Mouse (Mus musculus) kidney, embryonic 15.5 days (tissue): ENCODE data around the gene Spryd3. TPM values are rescaled to one million over a fixed set of nuclear protein-coding genes. Genes with fewer than 3 reads are reported as not detected.

ENCODE experiments used
- ATAC-seq: fragments of 200-750 bp; cut with Nextera tagmentation; replicated peaks from 2 replicates; pipeline ENCODE4 v1.8.0; 2017; ENCODE audit warnings: moderate TSS enrichment; ENCODE audit not compliant: low FRiP score
- H3K27ac ChIP-seq: fragments of 300-500 bp; sonication (generic); 2 replicates; pipeline ENCODE4 v1.5.1; 2015; ENCODE audit warnings: mild to moderate bottlenecking, inconsistent platforms
- H3K27me3 ChIP-seq: fragments of 300-500 bp; sonication (generic); 2 replicates; pipeline ENCODE4 v1.6.1; 2015; ENCODE audit warnings: inconsistent platforms
- H3K36me3 ChIP-seq: fragments of 300-500 bp; sonication (generic); 2 replicates; pipeline ENCODE4 v1.6.1; 2015; ENCODE audit warnings: inconsistent platforms
- H3K4me1 ChIP-seq: fragments of 300-500 bp; sonication (generic); 2 replicates; pipeline ENCODE4 v1.6.1; 2015; ENCODE audit warnings: inconsistent platforms
- H3K4me2 ChIP-seq: fragments of 300-500 bp; sonication (generic); 2 replicates; pipeline ENCODE4 v1.6.1; 2015; ENCODE audit warnings: moderate library complexity, mild to moderate bottlenecking, inconsistent platforms
- H3K4me3 ChIP-seq: fragments of 300-500 bp; sonication (generic); replicated peaks from 2 replicates; pipeline ENCODE4 v1.5.1; 2015; ENCODE audit warnings: mild to moderate bottlenecking, inconsistent platforms
- H3K9ac ChIP-seq: fragments of 300-500 bp; sonication (generic); 2 replicates; pipeline ENCODE4 v1.6.1; 2015; ENCODE audit warnings: mild to moderate bottlenecking, inconsistent platforms
- H3K9me3 ChIP-seq: fragments of 300-500 bp; sonication (generic); replicated peaks from 2 replicates; pipeline ENCODE4 v1.6.1; 2016; ENCODE audit warnings: inconsistent platforms
- WGBS: fragments of 180-500 bp; shearing (Covaris S2); methylation state at CpG from one replicate; pipeline ENCODE4 v1.1.7; 2015; ENCODE audit warnings: mixed read lengths; 5-methylcytosine and 5-hydroxymethylcytosine counted together
- polyA plus RNA-seq: library from polyadenylated mRNA; unstranded; fragments of >200 nt; fragmentation: Nextera tagmentation; extraction: Ambion mirVana; gene quantifications from 2 replicates; pipeline ENCODE4 v1.2.1, GENCODE M21; 2015

Spryd3 gene
- polyA plus RNA-seq, 1 experiment from 2014 or later, result 18.4 TPM

DNA sequence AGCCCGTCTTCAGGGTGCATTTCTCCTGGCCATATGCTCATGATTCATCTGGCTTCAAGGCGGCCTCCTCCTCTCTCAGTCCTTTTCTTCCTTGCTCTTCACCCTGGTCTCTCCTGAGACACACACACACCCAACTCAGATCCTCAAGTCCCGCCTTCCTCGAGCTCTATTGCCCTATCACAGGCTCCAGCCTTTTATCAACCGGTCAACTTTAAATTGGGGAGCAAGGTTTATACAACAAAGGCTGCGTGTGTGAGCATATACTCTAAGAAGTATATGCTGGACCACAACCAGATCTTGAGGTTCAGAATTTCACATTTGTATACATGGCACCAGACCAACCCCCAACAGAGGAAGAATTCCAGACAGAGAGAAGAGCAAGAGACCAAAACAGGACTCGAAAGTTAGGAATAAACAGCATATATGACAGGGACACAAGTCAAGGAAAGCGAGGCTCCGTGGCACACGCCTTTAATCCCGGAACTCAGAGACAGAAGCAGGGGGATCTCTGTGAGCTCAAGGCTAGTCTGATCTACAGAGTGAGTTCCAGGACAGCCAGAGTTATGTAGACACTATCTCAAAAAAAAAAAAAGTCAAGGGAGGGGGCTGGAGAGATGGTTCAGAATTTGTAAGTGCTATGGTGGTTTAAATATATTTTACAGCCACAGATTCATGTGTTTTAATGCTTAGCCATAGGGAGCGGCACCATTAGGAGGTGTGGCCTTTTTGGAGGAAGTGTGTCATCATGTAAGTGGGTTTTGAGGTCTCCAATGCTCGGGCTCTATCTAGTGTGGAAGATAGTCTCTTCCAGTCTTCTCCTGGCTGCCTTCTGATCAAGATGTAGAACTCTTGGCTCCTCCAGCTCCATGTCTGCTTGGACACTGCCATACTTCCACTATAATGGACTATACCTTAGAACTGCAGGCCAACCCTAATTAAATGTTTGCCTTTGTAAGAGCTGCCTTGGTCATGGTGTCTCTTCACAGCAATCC is 65.3 kb downstream of the Spryd3 start:
- H3K4me1 ChIP-seq, result peaks cover 23% of the 10 kb centered on the region
- no peaks in the 10 kb centered on the region for H3K9me3 ChIP-seq
- no peak for ATAC-seq
- no peak overlapping the region for H3K9ac ChIP-seq
- no peak overlapping the region for H3K4me2 ChIP-seq
- peaks cover 20% of the 10 kb centered on the region for H3K27me3 ChIP-seq
- H3K4me3 ChIP-seq, result no peak overlapping the region
- H3K36me3 ChIP-seq, result no peaks in the 10 kb centered on the region
- no peak overlapping the region for H3K27ac ChIP-seq
- 80% methylated on average over 13 of the region's 13 CpGs for WGBS

Other genes with a start within 250 kb of the Spryd3 start
- gene Krt76, start 243.3 kb downstream of the Spryd3 start, polyA plus RNA-seq, result not detected in 2 replicates
- gene Krt4, start 211.5 kb downstream of the Spryd3 start, polyA plus RNA-seq, result 2.4 and 7.5 TPM in 2 replicates
- 0.45 and 0.53 TPM in 2 replicates for gene Krt79, start 195.9 kb downstream of the Spryd3 start, polyA plus RNA-seq
- gene Krt78, start 181.9 kb downstream of the Spryd3 start, polyA plus RNA-seq, result 0.04 and 0.15 TPM in 2 replicates
- gene Krt8, start 131.8 kb downstream of the Spryd3 start, polyA plus RNA-seq, result 213 and 217 TPM in 2 replicates
- gene Krt18, start 108.1 kb downstream of the Spryd3 start, polyA plus RNA-seq, result 176 and 180 TPM in 2 replicates
- 127 and 130 TPM in 2 replicates for gene Eif4b, start 62.5 kb downstream of the Spryd3 start, polyA plus RNA-seq
- gene Tns2, start 35.8 kb downstream of the Spryd3 start, polyA plus RNA-seq, result 39.7 and 48.4 TPM in 2 replicates
- gene Igfbp6, start 8.1 kb upstream of the Spryd3 start, polyA plus RNA-seq, result 31.0 and 33.6 TPM in 2 replicates
- 0.33 and 1.1 TPM in 2 replicates for gene Soat2, start 14.3 kb upstream of the Spryd3 start, polyA plus RNA-seq
- 72.7 and 77.1 TPM in 2 replicates for gene Zfp740, start 67.0 kb upstream of the Spryd3 start, polyA plus RNA-seq
- gene Csad, start 68.5 kb upstream of the Spryd3 start, polyA plus RNA-seq, result 95.2 and 112 TPM in 2 replicates
- 1.4 TPM in 2 replicates for gene Itgb7, start 95.7 kb upstream of the Spryd3 start, polyA plus RNA-seq
- gene Rarg, start 121.3 kb upstream of the Spryd3 start, polyA plus RNA-seq, result 27.9 and 30.3 TPM in 2 replicates
- gene Gm9918, start 134.3 kb upstream of the Spryd3 start, polyA plus RNA-seq, result 0.44 and 0.55 TPM in 2 replicates
- 68.6 and 69.8 TPM in 2 replicates for gene Mfsd5, start 143.2 kb upstream of the Spryd3 start, polyA plus RNA-seq
- 23.5 and 31.0 TPM in 2 replicates for gene Espl1, start 160.0 kb upstream of the Spryd3 start, polyA plus RNA-seq
- 382 and 393 TPM in 2 replicates for gene Pfdn5, start 189.9 kb upstream of the Spryd3 start, polyA plus RNA-seq
- gene Myg1, start 195.5 kb upstream of the Spryd3 start, polyA plus RNA-seq, result 106 and 122 TPM in 2 replicates
- 83.2 and 83.7 TPM in 2 replicates for gene Aaas, start 214.5 kb upstream of the Spryd3 start, polyA plus RNA-seq
- 1.3 and 5.9 TPM in 2 replicates for gene Sp7, start 230.9 kb upstream of the Spryd3 start, polyA plus RNA-seq